Mouse (Mus musculus): ENCODE data around the gene Tmem251. TPM values are rescaled to one million over a fixed set of nuclear protein-coding genes. Genes with fewer than 3 reads are reported as not detected.

The Tmem251 gene
- polyA plus RNA-seq, 1 experiment, result 8.0 TPM

DNA sequence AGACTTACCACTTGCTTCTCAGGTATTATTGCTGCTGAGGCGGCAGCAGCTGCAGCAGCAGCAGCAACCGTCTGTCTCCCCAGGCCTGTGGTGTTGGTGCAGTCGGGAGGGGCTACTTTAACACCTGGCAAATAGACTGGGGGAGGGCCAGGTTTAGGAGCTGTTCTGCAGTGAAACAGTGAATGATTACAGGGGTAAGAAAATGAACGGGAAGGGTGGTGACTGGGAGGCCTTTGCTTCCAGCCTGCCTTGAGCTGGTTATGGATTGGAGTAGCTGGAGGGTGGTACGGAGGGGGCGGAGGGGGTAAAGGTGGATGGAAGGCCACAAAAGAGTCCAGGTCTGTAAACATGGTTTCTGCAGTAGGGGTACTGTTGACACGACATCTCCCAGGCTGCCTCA lies 44.4 kb downstream of the Tmem251 start:
- Histone ChIP-seq H3K4me1 (ENCODE audit: control insufficient read depth, insufficient read depth, low read length) (peaks cover 4% of the 10 kb centered on the region; the same call in 1 of the 2 replicates), H3K4me3 (ENCODE audit: insufficient read depth, low read length) (no peak overlapping the region), H3K27ac (ENCODE audit: insufficient read depth, low read depth, low read length) (no peak overlapping the region)
- TF ChIP-seq CTCF (IDR thresholded peaks at IDR 0.05; ENCODE audit: low read depth, low read length) (no peak), POLR2A (IDR thresholded peaks at IDR 0.05; ENCODE audit: borderline replicate concordance, low read depth, low read length) (no peak)

Other genes starting within 250 kb of the Tmem251 start
- not detected in 2 replicates for gene Chga, start 188.8 kb upstream of the Tmem251 start, polyA plus RNA-seq (2012; ENCODE audit: insufficient read depth, insufficient read length, missing spikeins)
- 23.5 and 28.0 TPM in 2 replicates for gene Itpk1, start 38.8 kb upstream of the Tmem251 start, polyA plus RNA-seq (2012; ENCODE audit: insufficient read depth, insufficient read length, missing spikeins)
- 1.3 TPM in 1 of 2 replicates, not detected in the other for gene Moap1, start 101 bp upstream of the Tmem251 start, polyA plus RNA-seq (2012; ENCODE audit: insufficient read depth, insufficient read length, missing spikeins)
- gene Gm28051, start 14.0 kb downstream of the Tmem251 start, polyA plus RNA-seq (2012; ENCODE audit: insufficient read depth, insufficient read length, missing spikeins), result not detected in 2 replicates
- gene Gon7, start 14.0 kb downstream of the Tmem251 start, polyA plus RNA-seq (2012; ENCODE audit: insufficient read depth, insufficient read length, missing spikeins), result 9.9 and 14.3 TPM in 2 replicates
- gene Ubr7, start 14.2 kb downstream of the Tmem251 start, polyA plus RNA-seq (2012; ENCODE audit: insufficient read depth, insufficient read length, missing spikeins), result 16.1 and 17.9 TPM in 2 replicates
- gene Gm20604, start 14.9 kb downstream of the Tmem251 start, polyA plus RNA-seq (2012; ENCODE audit: insufficient read depth, insufficient read length, missing spikeins), result 5.0 and 7.7 TPM in 2 replicates
- gene Btbd7, start 134.7 kb downstream of the Tmem251 start, polyA plus RNA-seq (2012; ENCODE audit: insufficient read depth, insufficient read length, missing spikeins), result 12.4 and 14.9 TPM in 2 replicates
- not detected in 2 replicates for gene Cox8c, start 155.6 kb downstream of the Tmem251 start, polyA plus RNA-seq (2012; ENCODE audit: insufficient read depth, insufficient read length, missing spikeins)
- gene Unc79, start 205.1 kb downstream of the Tmem251 start, polyA plus RNA-seq (2012; ENCODE audit: insufficient read depth, insufficient read length, missing spikeins), result 0.16 TPM in 1 of 2 replicates, not detected in the other

All from bone marrow macrophage, adult 2 months (primary cell).